Mouse (Mus musculus) olfactory bulb, adult 2 months (tissue): ENCODE measurements around the gene Tecpr1.

ENCODE experiments used
- CTCF ChIP-seq: fragments of 200-500 bp; IDR thresholded peaks from 2 replicates; pipeline ENCODE4 v1.5.1; 2012; ENCODE audit warnings: low read depth, mild to moderate bottlenecking, low read length, moderate library complexity; ENCODE audit not compliant: insufficient read depth
- POLR2A ChIP-seq: fragments of 200-500 bp; IDR thresholded peaks from 2 replicates; pipeline ENCODE4 v1.6.1; 2012; ENCODE audit warnings: mild to moderate bottlenecking, low read depth, low read length, moderate library complexity; ENCODE audit not compliant: insufficient read depth

- no peak for TF ChIP-seq CTCF
- TF ChIP-seq POLR2A = no peak
Observed at GRCm38 (mm10) chr5:144219306-144219705, 4.1 kb downstream of the Tecpr1 start.
